Mouse (Mus musculus) lung, postnatal 0 days (tissue): ENCODE results near the gene Aifm1.

Source experiments
- CTCF ChIP-seq: IDR thresholded peaks from 2 replicates; pipeline ENCODE4 v1.5.1; 2016; ENCODE audit warnings: antibody characterized with exemption, mild to moderate bottlenecking
- EP300 ChIP-seq: IDR thresholded peaks from 2 replicates; pipeline ENCODE4 v1.6.1; 2016; ENCODE audit warnings: antibody characterized with exemption, mild to moderate bottlenecking, control low read depth

DNA sequence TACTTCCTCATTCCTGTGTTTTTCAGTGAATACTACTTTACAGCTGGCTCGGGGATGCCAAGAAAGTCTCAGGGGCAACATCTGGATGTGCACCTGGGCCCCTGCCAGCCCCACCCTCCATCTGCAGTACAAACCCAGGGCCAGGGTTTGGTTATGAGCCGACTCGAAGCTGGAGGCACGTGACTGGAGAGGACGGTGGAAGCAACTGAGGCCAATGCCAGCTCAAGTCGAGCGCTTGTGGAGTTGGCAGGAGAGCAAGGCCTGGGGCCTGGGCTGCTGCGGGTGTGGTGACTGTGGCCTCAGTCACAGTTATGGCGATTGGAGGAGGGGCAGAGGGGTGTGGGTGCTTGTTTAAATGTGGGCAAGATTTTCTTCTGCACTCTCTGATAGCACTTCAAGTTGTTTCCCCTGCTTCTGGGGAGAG, 77.9 kb downstream of the Aifm1 start:
- TF ChIP-seq CTCF (no peak), EP300 (no peak)
